8 mouse cellular contexts compared by ENCODE assay signal in genomic region chr6:89363107-89363451, GRCm38 (mm10). TPM values are rescaled to one million over a fixed set of nuclear protein-coding genes. Genes with fewer than 3 reads are reported as not detected.
DNase-seq lines count a peak whose midpoint lies in the region; ATAC-seq and TF ChIP-seq lines count a peak whose summit lies in the region.

No protein-coding gene starts in this region.

- peaks cover 41% of the 10 kb centered on the region for H3K4me1 ChIP-seq in heart, embryonic 13.5 days
- peaks cover 0 to 16% of the 10 kb centered on the region in 2 experiments; a peak in 1 of 4 replicates for H3K4me1 ChIP-seq in ES-E14 (ENCODE audit: control insufficient read depth in 2 of 2, insufficient read depth in 2 of 2, low read length in 2 of 2, poor library complexity in 1 of 2)

- WGBS in heart, embryonic 13.5 days = 6% methylated on average over 16 of the region's 16 CpGs
- WGBS in macrophage (ENCODE audit: missing documents) = 49% methylated on average over 16 of the region's 16 CpGs

- no peak for ATAC-seq in heart, embryonic 13.5 days (ENCODE audit: extremely low read depth, insufficient number of reproducible peaks, low FRiP score, low TSS enrichment)
- ATAC-seq in granulocyte monocyte progenitor cell, adult 5-6 weeks (replicated peaks; ENCODE audit: poor library complexity, severe bottlenecking) = peak; percentile 48

- peak overlapping the region; percentile 98 for H3K4me3 ChIP-seq in heart, embryonic 13.5 days
- H3K4me3 ChIP-seq in ES-E14 (ENCODE audit: insufficient read depth in 1 of 2, low read depth in 1 of 2, low read length in 2 of 2, poor library complexity in 1 of 2, severe bottlenecking in 1 of 2) (peak overlapping the region; percentile 57 to 69), macrophage (ENCODE audit: inconsistent target) (no peak overlapping the region)

- peak overlapping the region; percentile 96 for H3K4me2 ChIP-seq in heart, embryonic 13.5 days

- peaks cover 35% of the 10 kb centered on the region for H3K79me2 ChIP-seq in macrophage (ENCODE audit: inconsistent target)

- H3K27ac ChIP-seq in heart, embryonic 13.5 days (replicated peaks) = no peak overlapping the region
- H3K27ac ChIP-seq in ES-E14 (ENCODE audit: insufficient read depth, low read depth, low read length, poor library complexity, severe bottlenecking) (no peak overlapping the region), macrophage (peak overlapping the region; percentile 58)

- intact Hi-C loops in left cerebral cortex, postnatal 25 days (cut with DNase I) = loop anchor here (5.0 kb wide), 5 partner anchors 104 to 436 kb away; no protein-coding TSS in a partner anchor

- peaks cover 6% of the 10 kb centered on the region for H3K9me3 ChIP-seq in heart, embryonic 13.5 days
- H3K9me3 ChIP-seq in ES-E14 (ENCODE audit: control insufficient read depth, insufficient read depth, low read depth, low read length) = no peaks in the 10 kb centered on the region

- no peaks in the 10 kb centered on the region for H3K36me3 ChIP-seq in heart, embryonic 13.5 days
- H3K36me3 ChIP-seq in ES-E14 (ENCODE audit: control insufficient read depth, insufficient read depth, low read length, poor library complexity, severe bottlenecking) (no peaks in the 10 kb centered on the region; the same call in 1 of the 2 replicates), macrophage (ENCODE audit: inconsistent target) (no peaks in the 10 kb centered on the region)

- no peak for DNase-seq in heart, adult 11 months
- DNase-seq in ES-E14 (ENCODE audit: low read depth, low spot score) = no peak
- no peak for DNase-seq in retina, postnatal 1 day
- no peak for DNase-seq in left cerebral cortex, postnatal 25 days (ENCODE audit: low spot score in 2 of 2)
- DNase-seq in urinary bladder, postnatal 36 days (ENCODE audit: low spot score in 2 of 2) = no peak

- peak overlapping the region; percentile 80 for H3K9ac ChIP-seq in heart, embryonic 13.5 days
- H3K9ac ChIP-seq in ES-E14 (ENCODE audit: insufficient read depth, low read depth, low read length, poor library complexity, severe bottlenecking) = peak overlapping the region; percentile 66

- peaks cover 18% of the 10 kb centered on the region for H3K27me3 ChIP-seq in heart, embryonic 13.5 days (replicated peaks)

- in situ Hi-C loops in ES-E14 (cut with MboI; ENCODE audit: low sequenced_read_pairs in 2 of 2, unreplicated experiment in 2 of 2) = no loop called here

TF ChIP-seq in ES-E14, 5 proteins besides CTCF, POLR2A, EP300 and RAD21:
- TF ChIP-seq CHD2 (IDR thresholded peaks at IDR 0.05; ENCODE audit: low read depth, low read length) = no peak
- TF ChIP-seq ZC3H11A (IDR thresholded peaks at IDR 0.05; ENCODE audit: borderline replicate concordance, low read depth, low read length) = no peak
- TF ChIP-seq MAFK (IDR thresholded peaks at IDR 0.05; ENCODE audit: insufficient read depth, low read depth, low read length) = no peak
- no peak for TF ChIP-seq ZNF384 (IDR thresholded peaks at IDR 0.05; ENCODE audit: low read depth, low read length)

RNA-seq across cellular contexts. Expression of gene Plxna1, which starts 0.7 kb away (rescaled TPM):
- 9.1 and 10.9 TPM in 2 replicates for polyA plus RNA-seq in heart, embryonic 13.5 days (2015; fragmentation: Nextera tagmentation; extraction: Ambion mirVana)
- total RNA-seq in ES-E14 (2012; rRNA removed) = 94.0 and 127 TPM in 2 replicates
- total RNA-seq in granulocyte monocyte progenitor cell, adult 5-6 weeks (2014; fragmentation: Nextera tagmentation) = 1.2 and 6.9 TPM in 2 replicates
- total RNA-seq in granulocyte monocyte progenitor cell, adult 5-6 weeks (2017) = 1.0 and 1.3 TPM in 2 replicates
- total RNA-seq in macrophage (2018; cell fraction: chromatin; rRNA removed) = 100 to 1,000 TPM; 244 to 996 (median 329) TPM
- total RNA-seq in macrophage (2018; cell fraction: cytosol; rRNA removed) = 100 to 1,000 TPM; 124 to 243 (median 189) TPM
- total RNA-seq in macrophage (2018; cell fraction: nucleus; rRNA removed) = 100 to 1,000 TPM; 209 to 537 (median 340) TPM
- polyA plus RNA-seq in macrophage (2018) = 66.7 to 104 TPM (median 93.3 TPM) in 3 replicates
- 10 to 100 TPM; 59.4 to 74.6 TPM for total RNA-seq in left cerebral cortex, postnatal 25 days (2021)

Comparison
In these comparisons a context has a peak if more than half of its experiments do, and no peak if none do; other contexts are left out.
1. RNA of gene Plxna1, which starts 0.7 kb away (total RNA-seq): 94.0 to 127 TPM in ES-E14 and 59.4 to 74.6 TPM in left cerebral cortex, postnatal 25 days; 1.0 to 6.9 TPM in granulocyte monocyte progenitor cell, adult 5-6 weeks; every median in the first group is over 4 times any median in the second.